Mouse (Mus musculus): ENCODE data around the gene Wdr31.

GRCm38 (mm10) chr4:62409615-62410014 is 61.1 kb downstream of the Wdr31 start:
- TF ChIP-seq POLR2A (IDR thresholded peaks at IDR 0.05; ENCODE audit: insufficient read depth, low read length) (no peak), CTCF (IDR thresholded peaks at IDR 0.05; ENCODE audit: low read depth, low read length) (no peak), EP300 (IDR thresholded peaks at IDR 0.05; ENCODE audit: insufficient read depth, low read depth, low read length) (no peak)

All from ES-Bruce4 (cell line).